Mouse (Mus musculus) right cerebral cortex, adult 2 months (tissue): Measurements from ENCODE around the gene Apod.
A peak's percentile ranks its signal among the peaks of the same experiment; 100 is the strongest.
"Not testable (repeated sequence)": the region's sequence is repeated elsewhere in the genome, so short reads cannot be mapped to it uniquely, and the experiment has no call there.

Experiments used
- DNase-seq, 2 experiments: peaks; one replicate each; pipeline ENCODE4 v3.0.0; 2021 to 2022; ENCODE audit warnings: low spot score in 2 of 2

Apod gene

DNA sequence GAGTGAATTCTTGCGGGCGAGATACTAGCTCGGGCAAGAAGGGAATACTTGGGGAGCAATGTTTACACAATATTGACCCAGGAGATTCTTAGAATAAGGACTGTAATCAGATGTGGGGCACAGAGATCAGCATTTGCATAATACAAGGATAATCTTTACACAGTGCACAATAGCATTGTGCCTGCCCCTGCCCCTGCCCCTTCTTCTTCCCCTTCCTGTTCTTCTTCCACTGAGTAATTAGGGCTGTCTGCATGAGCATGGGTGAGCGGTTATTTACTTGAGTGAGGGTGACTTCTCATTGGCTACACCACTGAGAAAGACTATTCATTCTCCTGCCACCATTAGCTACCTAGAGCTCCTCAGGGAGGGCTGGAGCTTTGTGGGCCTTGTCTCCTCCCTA, 6.9 kb upstream of the Apod start:
- no peak for DNase-seq

DNA sequence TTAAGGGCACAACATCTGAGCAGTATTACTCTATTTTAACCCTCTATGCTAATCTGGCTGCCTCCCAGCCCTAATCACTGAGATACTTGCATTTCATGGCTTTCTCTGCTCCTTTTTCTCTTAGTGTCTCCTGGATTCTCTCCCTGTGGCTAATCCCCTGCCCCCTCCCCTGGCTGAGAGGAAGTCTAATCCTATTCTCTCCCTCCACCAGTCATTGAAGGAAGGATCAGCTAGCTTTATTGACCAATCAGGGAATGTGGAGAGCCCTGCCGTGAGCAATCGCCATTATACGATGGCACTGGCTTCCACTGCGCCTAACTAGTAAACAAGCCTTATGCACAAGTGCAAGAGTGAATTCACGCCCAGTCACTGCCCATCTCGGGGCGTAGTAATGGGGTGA, 6.3 kb upstream of the Apod start:
- DNase-seq = no peak

DNA sequence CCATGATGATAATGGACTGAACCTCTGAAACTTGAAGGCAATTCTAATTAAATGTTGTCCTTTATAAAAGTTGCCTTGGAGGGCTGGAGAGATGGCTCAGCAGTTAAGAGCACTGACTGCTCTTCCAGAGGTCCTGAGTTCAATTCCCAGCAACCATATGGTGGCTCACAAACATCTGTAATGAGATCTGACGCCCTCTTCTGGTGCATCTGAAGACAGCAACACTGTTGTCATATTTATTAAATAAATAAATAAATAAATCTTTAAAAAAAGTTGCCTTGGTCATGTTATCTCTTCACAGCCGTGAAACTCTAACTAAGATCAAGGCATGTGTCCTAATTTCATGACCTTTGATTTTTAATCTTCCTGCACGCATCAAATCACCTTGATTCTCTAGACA, 5.1 kb upstream of the Apod start:
- DNase-seq = not testable (repeated sequence)

DNA sequence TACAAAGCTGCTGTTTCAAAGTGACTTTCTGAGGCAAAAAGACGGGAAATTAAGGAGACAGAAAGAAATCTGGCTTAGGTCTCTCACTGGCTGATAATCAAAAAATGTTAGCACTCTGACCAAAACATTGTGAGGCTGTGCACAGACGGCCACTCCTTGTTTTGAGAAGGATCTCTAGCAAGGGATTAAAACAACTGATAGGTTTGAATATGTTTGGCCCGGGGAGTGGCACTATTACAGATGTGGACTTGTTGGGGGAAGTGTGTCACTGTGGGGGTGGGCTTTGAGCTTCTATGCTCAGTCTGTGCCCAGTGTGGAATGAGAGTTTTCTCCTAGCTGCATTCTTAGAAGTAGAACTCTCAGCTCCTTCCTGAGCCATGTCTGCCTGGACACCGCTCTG, 4.7 kb upstream of the Apod start:
- DNase-seq = no peak

DNA sequence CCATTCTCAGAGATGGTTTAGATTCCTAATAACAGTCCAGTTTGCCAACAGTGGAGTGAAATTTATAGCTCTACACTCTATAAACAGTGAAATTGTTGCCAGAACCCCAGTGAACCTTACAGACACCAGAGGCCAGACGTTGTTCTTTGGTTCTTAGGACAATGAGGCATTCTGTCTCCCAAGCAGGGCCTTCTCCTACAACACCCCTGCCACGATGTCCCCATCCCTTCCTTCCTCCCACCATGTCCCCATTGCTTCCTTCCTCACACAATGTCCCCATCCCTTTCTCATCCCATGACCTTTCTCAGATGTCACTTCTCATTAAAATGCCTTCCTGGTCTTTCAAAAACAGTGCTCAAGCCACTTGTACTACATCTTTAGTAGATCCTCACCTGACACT, 3.8 kb upstream of the Apod start:
- DNase-seq = no peak

DNA sequence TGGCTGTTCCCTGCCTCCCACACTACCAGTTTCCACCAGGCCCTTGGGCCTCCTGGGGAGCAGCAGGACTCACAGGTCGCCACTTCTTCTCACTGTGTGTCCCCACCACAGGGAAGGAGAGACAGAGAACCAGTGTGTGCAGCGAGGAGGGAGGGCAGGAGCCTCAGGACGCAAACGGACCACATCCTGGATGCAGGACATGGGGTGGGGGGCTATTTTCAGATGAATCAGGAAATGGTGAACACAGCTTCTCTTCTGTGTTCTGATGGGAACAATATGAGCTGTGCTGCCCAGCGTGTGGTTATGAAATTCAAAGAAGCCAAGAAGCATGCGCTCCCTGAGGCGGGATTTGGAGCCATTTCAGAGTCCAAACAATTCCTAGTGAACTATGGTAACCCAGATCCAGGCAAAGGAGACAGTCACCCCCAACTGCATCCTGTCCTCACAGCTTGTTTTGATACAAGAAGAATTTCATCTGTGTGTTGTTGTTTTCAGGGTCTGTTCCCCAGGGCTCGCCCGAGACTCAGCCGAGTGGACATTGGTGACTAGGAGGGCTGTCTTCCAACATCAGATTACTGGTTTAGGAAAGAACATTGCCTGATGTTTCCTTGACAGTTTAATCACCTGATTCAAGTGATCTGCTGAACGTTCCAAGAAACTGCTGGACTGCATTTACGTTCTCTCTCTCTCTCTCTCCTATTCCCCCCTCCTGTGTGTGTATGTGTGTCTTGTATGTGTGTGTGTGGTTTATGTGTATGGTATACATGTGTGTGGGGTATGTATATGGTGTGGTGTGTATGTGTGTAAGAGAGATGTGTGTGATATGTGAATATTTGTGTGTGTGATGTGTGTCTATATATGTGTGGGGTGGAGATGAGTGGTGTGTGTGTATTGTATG, 1.9 kb upstream of the Apod start:
- DNase-seq = not testable (repeated sequence)

DNA sequence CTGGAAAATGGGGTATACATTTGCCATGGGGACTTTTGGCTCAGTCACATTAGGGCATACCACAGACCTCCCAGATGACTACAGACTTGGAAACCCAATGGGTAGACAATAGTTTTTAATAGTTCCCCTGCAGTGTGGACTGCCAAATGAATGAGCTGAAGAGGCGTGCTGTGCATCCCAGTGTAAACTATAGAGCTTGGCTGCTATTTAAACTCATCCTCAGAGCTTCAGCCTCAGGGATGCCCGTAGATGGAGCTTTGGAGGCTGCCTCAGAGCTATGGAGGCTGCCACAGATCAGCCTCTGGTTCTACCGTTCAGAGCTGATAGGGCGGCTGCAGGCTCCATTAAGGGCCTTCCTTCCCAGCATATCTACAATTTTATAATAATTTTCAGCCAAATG, 686 bp upstream of the Apod start:
- DNase-seq = no peak

DNA sequence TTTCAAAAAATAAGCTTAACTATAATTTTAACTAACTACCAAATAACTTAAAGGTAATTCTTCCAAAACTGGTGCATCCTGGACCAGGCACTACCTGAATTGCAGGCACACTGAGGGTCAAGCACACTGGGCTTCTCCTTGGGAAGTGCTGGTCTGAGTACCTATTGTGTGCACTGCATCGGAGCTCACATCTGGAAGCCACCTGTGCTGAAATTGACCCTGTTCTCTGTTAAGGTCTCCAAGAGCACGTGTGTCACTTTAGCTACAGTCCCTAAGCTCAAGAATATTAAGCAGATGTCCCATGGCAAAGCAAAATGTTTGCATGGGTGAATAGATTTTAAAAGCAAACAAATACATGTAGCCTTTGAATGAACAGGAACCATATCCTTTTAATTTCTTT, 997 bp downstream of the Apod start:
- DNase-seq = no peak

DNA sequence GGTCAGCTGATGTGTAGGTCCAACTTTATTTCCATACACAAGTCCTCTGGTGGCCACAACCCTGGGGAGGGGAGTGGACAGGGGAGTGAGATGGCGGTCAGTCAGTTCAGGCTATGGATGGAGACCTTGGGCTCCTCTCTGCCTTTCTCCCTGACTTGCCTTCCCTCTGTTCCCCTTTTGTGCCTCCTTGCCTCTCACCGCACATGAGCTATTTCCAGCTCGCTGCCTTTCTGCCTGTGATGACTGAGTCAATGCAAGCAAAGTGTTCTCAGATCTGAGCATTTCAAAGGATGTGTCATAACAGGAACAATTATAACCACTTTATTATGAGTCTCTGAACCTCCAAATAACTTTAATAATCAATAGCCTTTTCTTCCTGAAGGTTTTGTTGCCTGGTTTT, 2.3 kb downstream of the Apod start:
- peak; percentile 60 to 66 for DNase-seq

DNA sequence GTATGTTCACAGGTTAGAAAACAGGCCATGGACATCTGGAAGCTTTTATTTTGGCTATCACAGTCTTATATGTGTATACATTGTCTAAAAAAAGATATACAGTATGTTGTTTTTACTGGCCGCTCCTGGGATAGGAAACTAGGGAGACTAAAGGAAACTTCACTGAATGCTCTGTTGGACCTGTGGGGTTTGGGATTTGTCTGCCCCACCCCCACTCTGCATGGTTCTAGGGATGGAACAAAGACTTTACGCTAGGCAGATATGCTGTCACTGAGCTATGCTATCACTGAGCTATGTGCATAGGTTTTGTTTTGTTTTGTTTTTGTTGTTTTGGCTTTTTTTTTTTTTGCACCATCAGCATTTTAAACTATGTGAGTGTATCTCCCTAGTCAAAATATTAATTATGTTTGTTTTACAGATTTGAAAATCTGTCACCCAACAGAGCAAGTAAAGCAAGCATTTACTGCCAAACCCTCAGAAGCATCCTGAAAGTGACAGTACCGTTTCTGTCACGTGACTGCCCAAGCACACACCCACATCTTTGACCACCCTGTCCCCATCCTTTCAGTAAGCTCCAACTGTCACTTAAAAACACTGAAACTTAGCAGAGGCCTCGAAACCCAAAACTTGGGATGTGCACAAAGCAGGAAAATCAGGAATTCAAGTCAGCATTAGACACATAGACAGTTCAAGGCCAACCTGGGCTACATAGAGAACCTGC, 9.2 kb downstream of the Apod start:
- DNase-seq = no peak

DNA sequence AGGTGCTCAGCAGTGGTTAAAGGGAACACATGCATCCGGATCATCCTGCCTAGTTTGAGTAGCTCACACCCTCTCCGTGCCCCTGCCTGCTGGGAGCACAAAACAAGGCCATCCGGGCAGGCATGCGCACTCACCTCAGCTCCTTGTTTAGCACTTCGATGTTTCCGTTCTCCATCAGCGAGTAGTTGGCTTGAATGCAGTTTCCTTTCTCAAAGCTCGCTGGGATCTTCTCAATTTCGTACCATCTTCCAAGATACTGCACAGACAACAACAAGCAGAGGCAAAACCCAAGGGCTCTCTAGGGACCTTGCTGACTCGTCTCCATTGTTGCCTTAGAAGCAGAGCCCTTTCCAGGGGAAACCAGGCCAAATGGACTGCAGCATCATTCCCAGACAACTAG, 11.3 kb downstream of the Apod start:
- no peak for DNase-seq

DNA sequence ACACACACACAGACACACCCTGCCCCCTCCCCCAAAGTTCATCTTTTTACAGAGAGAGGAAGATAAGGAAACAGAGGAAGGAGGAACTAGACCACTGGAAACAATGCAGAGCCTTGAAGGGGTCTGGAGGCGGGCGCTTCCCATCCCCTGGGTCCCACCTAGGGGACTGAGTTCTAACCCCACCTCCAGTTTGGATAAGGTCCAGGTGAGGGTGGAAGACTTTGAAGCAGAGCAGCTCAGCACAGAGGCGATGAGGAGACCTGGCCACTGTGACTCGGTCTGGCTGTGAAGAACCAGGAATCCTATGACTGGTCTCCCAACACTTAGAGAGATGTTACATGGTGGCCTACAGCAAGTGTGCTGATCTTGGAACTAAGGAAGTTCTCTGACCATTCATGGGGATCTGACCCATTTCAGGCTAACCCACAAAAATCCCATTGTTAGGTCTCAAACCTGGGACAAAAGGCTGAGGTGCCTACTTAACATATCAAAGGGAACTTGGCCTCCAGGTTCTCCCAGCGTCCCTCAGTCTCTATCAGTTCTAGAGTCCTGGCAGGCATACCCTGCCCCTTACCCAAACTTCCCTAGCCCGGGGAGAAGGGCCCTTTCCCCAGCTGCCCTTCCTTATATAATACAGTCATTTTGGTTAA, 13.6 kb downstream of the Apod start:
- DNase-seq = no peak

DNA sequence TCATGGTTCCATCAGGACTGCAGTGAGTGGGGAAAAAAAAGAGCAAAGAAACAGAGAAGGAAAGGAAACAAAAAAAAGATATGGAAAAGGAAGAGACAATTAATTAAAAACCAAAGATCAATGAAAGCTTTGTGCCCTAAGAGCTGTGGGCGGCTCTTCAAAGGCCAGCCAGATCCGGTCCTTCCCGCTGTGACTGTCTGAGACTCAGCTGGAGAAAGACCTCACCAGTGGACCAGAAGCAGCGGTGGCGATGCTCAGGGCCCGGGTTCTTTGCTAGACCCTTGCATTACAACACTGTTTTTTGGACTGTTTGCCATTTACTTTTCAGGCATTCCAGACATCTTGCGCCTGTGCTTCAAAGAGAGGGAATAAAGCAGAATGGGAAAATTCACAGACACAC, 14.1 kb downstream of the Apod start:
- DNase-seq = no peak

DNA sequence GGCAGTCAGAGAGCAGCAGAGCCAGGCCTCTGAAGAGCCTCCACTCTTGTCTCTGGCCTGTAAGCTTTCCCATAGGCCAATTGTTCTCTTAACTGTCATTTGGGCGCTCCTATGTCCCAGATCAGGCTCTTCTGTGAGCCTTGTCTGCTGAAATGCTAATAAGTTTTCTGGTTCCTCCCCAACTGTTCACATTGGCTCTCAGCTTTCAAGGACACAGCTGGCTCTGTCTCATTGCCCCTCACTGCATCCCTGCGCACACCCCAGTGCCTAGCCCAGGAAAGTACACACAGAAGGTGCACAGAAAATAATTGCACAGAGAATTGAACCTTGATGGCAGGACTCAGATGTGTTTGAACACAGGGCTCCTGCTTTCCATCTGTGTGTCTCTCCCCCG, 14.7 kb downstream of the Apod start:
- DNase-seq = no peak

DNA sequence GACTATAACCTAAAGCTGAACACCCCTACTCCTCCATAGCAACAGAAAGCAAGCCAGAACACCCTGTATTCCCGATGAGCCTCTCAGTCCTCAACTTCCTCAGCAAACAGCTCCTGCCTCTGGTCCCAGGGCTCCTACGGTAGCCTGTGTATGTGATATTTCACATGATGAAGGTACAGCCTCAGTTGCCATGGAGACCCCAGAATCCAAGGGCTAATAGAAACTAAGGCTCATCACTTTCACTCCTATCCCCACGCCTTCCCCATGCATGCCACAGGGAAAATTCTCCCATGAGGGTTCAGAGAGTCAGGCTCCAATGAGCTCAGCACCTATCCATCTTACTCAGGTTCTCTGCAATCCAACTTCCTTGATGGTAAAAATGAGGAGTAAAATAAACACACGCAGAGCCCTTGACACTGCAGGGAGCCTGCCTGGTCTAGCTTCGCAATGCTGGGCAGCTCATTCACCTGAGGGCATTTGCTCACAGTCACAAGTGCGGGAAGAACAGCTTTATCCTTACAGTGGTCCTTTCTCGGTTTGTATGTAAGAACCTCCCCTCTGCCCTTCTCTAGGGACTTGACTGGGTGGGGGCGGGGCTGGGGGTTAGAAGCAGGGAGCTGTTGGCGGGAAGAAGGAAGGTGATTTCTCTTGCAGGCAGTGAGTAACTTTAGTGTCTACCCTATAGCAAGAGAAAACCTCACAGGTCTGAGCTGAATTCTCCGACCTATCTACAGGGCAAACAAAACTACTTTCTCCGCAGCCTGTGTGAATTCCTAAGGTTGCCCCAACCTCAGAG, 15.2 kb downstream of the Apod start:
- DNase-seq = no peak

DNA sequence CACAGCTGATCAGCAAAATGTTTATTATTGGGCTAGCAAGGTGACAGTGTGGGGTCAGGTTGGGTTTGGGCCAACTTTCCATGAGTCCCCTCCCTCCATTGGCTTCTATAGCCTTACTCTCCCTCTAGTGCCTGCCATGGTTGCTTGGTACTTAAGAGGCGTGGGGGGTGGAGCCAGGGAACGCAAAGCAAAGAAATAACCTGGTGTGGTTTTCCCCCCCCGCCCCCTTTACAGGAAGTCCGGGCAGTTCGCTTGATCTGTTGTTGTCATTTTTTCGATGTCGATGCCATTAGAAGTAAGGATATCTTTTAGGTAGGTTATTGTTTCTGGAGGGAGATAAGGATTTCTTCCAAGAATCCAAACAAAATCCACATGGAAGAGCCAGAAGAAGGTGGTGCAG, 17.5 kb downstream of the Apod start:
- DNase-seq = no peak

DNA sequence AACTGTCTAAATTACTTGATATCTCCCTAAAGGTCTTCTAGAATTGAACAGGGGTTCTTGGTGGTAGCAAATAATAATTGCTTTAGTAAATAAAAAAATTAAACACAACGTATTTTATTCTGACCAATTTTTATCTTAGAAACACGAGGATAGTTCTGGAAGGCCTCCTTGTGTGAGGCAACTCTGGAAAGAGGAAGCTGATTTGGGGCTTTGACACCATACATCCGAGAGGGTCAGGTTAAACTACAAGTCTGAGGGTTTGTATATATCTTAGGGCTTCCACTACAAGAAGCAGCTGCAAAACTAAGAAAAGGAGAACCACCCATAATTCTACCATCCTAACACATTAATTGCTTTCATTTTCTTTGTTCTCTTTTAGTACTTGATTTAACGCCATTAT, 20.8 kb downstream of the Apod start:
- DNase-seq = no peak

DNA sequence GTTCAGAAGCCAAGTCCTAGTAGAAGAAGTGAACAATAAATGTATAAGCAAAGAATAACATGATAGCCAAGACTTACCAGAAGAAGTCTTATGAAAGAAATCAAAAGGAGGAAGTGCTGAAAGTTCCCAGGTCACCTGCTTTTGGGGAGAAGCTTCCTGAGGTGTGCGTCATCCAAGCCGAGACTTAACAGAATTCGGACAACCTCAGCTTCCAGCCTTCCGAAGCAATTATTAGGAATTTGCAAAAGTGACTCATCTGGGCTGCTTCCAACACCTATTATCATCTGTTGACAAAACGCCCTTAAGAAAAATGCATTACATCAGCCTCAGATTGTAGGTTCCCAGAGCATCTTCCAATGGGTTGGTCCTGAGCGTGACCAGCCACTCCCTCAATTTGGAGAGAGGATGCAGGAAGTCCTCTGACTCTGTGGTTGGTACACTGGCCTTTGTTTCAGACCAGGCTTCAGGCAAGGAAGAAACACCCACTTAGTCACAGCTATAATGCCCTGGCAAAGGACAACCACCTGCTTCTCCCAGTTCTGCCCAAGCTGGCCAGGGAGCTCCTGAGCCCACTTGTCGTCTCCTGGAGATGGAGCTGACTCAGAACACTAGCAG, 23.8 kb downstream of the Apod start:
- no peak for DNase-seq

DNA sequence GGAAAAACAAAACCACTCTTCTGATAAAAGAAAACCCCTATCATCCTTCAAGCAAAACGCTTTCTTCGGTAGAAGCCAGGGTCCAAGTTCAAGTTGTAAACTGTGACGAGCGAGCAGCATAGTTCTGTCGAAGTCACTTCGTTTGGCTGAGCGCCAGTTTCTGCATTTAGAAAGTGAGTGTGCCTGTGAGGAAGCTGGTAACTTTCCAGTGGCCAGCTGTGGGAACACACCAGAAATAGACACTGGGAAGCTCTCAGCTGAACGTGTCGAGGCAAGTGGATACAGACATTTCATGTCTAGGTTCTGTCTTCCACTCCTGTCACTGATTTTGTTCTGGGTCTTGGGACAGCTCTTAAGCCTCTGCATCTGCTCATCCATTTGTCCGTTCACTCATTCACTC, 24.3 kb downstream of the Apod start:
- peak; percentile 83 to 87 for DNase-seq

DNA sequence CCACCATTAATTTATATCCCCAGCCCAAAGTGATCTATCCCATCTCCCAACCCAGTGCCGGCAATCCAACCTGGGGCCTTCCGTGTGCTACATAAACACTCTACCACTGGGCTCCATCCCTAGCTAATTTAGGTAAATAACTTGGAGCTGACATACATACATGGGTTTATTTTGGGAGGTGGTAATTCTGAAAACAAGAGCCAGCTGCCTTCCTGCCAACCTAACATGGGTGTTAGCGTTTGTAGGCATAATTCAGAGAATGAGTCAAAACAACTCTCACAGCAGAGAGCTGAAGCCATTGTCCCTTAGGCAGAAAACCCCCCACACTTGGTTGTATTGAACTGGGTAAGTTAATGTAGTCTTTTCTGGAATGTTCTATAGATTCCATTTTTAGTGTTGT, 26.9 kb downstream of the Apod start:
- DNase-seq = peak; percentile 52 to 66

DNA sequence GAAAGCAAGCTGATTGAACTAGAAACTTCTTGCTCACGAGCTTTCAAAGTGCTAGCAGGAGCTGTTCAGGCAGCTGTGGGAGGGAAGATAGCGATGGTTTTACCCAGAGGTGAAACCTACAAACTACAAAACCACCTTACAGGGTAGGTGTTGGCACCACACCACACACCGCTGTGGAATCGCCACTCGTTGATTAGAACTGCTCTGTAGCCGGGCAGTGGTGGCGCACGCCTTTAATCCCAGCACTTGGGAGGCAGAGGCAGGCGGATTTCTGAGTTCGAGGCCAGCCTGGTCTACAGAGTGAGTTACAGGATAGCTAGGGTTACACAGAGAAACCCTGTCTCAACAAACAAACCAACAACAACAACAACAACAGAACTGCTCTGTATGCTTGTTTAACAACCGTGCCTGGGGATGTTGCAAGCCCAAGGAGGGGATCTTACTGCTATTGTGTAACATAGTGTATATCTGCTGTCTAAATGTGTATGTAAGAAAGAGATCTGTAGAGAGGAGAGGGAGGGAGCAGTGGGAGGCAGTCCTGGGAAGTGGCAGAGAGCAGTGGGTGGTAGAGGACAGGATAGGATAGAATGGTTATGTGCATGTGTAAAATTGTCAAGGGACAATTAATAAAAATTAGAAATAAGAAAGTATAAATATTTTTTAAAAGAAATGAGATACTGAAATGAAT, 27.7 kb downstream of the Apod start:
- DNase-seq = no peak
